Mouse (Mus musculus): Measurements from ENCODE around the gene Fpgs. TPM values are rescaled to one million over a fixed set of nuclear protein-coding genes. Genes with fewer than 3 reads are reported as not detected.

Gene Fpgs
- total and polyA plus RNA-seq, 3 experiments = 40.0 to 73.9 TPM; not detected in 1

- Histone ChIP-seq H3K4me1 (ENCODE audit: control insufficient read depth in 1 of 2, insufficient read depth in 2 of 2, low read length in 2 of 2) (no peaks in the 10 kb centered on the region), H3K4me3 (ENCODE audit: control insufficient read depth in 1 of 2, insufficient read depth in 1 of 2, low read depth in 2 of 2, low read length in 2 of 2) (no peak overlapping the region), H3K9ac (ENCODE audit: control insufficient read depth, low read depth, low read length, poor library complexity, severe bottlenecking) (no peak overlapping the region), H3K36me3 (ENCODE audit: control insufficient read depth in 1 of 2, insufficient read depth in 2 of 2, low read length in 2 of 2) (no peaks in the 10 kb centered on the region), H3K9me3 (replicated peaks; ENCODE audit: insufficient read depth, low read length) (no peaks in the 10 kb centered on the region), H3K27me3 (ENCODE audit: control insufficient read depth in 1 of 2, insufficient read depth in 2 of 2, low read length in 2 of 2) (no peaks in the 10 kb centered on the region), H3K79me2 (ENCODE audit: control insufficient read depth, insufficient read depth, low read length, poor library complexity) (no peaks in the 10 kb centered on the region), H3K27ac (ENCODE audit: control insufficient read depth, low read depth, low read length) (no peak overlapping the region)
- DNase-seq (ENCODE audit: low read depth, low spot score) = peak; percentile 49
- TF ChIP-seq ZC3H11A (IDR thresholded peaks at IDR 0.05; ENCODE audit: low read depth, low read length) (peak; percentile 44; the same call in 1 of the 2 replicates), MEF2A (IDR thresholded peaks at IDR 0.05; ENCODE audit: extremely low read depth, insufficient replicate concordance, low read depth, low read length, poor library complexity, severe bottlenecking) (no peak), MAFK (IDR thresholded peaks at IDR 0.05; ENCODE audit: borderline replicate concordance, low read depth, low read length) (no peak), USF2 (IDR thresholded peaks at IDR 0.05; ENCODE audit: borderline replicate concordance in 1 of 2, insufficient read depth in 1 of 2, low read depth in 1 of 2, low read length in 2 of 2) (no peak), ELF1 (IDR thresholded peaks at IDR 0.05; ENCODE audit: low read depth, low read length) (no peak), TAL1 (IDR thresholded peaks at IDR 0.05; ENCODE audit: low read length) (no peak), KAT2A (conservative IDR thresholded peaks at IDR 0.05; ENCODE audit: low read depth, low read length) (no peak), JUND (IDR thresholded peaks at IDR 0.05; ENCODE audit: low read depth, low read length) (no peak), CTCF (IDR thresholded peaks at IDR 0.05 in 2 of 3, conservative IDR thresholded peaks at IDR 0.05 in 1 of 3; ENCODE audit: control insufficient read depth in 1 of 3, insufficient read depth in 1 of 3, low read depth in 2 of 3, low read length in 3 of 3, poor library complexity in 1 of 3, severe bottlenecking in 1 of 3) (peak; percentile 15 to 57 (median 32); a peak in 4 of 6 replicates), TCF12 (IDR thresholded peaks at IDR 0.05; ENCODE audit: low read depth, low read length) (no peak), RAD21 (IDR thresholded peaks at IDR 0.05; ENCODE audit: low read depth, low read length) (peak; percentile 33), SMC3 (IDR thresholded peaks at IDR 0.05; ENCODE audit: low read depth, low read length) (peak; percentile 56), RCOR1 (IDR thresholded peaks at IDR 0.05; ENCODE audit: low read depth, low read length) (no peak)
These were observed 27.1 kb downstream of the Fpgs start for GRCm38 (mm10) chr2:32676821-32677220.

GRCm38 (mm10) chr2:32673176-32673917 lies 30.6 kb downstream of the Fpgs start:
- Histone ChIP-seq H3K9me3 (replicated peaks; ENCODE audit: insufficient read depth, low read length) (no peaks in the 10 kb centered on the region), H3K79me2 (ENCODE audit: control insufficient read depth, insufficient read depth, low read length, poor library complexity) (no peaks in the 10 kb centered on the region), H3K9ac (ENCODE audit: control insufficient read depth, low read depth, low read length, poor library complexity, severe bottlenecking) (no peak overlapping the region), H3K36me3 (ENCODE audit: control insufficient read depth in 1 of 2, insufficient read depth in 2 of 2, low read length in 2 of 2) (no peaks in the 10 kb centered on the region), H3K27me3 (ENCODE audit: control insufficient read depth in 1 of 2, insufficient read depth in 2 of 2, low read length in 2 of 2) (no peaks in the 10 kb centered on the region), H3K4me3 (ENCODE audit: control insufficient read depth in 1 of 2, insufficient read depth in 1 of 2, low read depth in 2 of 2, low read length in 2 of 2) (no peak overlapping the region), H3K4me1 (ENCODE audit: control insufficient read depth in 1 of 2, insufficient read depth in 2 of 2, low read length in 2 of 2) (no peaks in the 10 kb centered on the region), H3K27ac (ENCODE audit: control insufficient read depth, low read depth, low read length) (no peak overlapping the region)
- DNase-seq (ENCODE audit: low read depth, low spot score) = no peak
- TF ChIP-seq GATA1 (IDR thresholded peaks at IDR 0.05; ENCODE audit: low read depth, low read length) = no peak
- TF ChIP-seq E2F4 (IDR thresholded peaks at IDR 0.05; ENCODE audit: borderline replicate concordance, low read depth, low read length) = no peak
- TF ChIP-seq BHLHE40 (IDR thresholded peaks at IDR 0.05; ENCODE audit: borderline replicate concordance, low read depth, low read length) = no peak
- TF ChIP-seq CTCF (IDR thresholded peaks at IDR 0.05 in 2 of 3, conservative IDR thresholded peaks at IDR 0.05 in 1 of 3; ENCODE audit: control insufficient read depth in 1 of 3, insufficient read depth in 1 of 3, low read depth in 2 of 3, low read length in 3 of 3, poor library complexity in 1 of 3, severe bottlenecking in 1 of 3) = no peak
- no peak for TF ChIP-seq NELFE (IDR thresholded peaks at IDR 0.05; ENCODE audit: low read depth, low read length)
- TF ChIP-seq KAT2A (conservative IDR thresholded peaks at IDR 0.05; ENCODE audit: low read depth, low read length) = no peak
- no peak for TF ChIP-seq ZMIZ1 (IDR thresholded peaks at IDR 0.05; ENCODE audit: low read depth, low read length)
- TF ChIP-seq MEF2A (IDR thresholded peaks at IDR 0.05; ENCODE audit: extremely low read depth, insufficient replicate concordance, low read depth, low read length, poor library complexity, severe bottlenecking) = no peak
- TF ChIP-seq ZNF384 (IDR thresholded peaks at IDR 0.05; ENCODE audit: low read depth, low read length) = no peak
- TF ChIP-seq JUND (IDR thresholded peaks at IDR 0.05; ENCODE audit: low read depth, low read length) = no peak
- no peak for TF ChIP-seq HCFC1 (IDR thresholded peaks at IDR 0.05; ENCODE audit: low read depth, low read length)
- TF ChIP-seq USF2 (IDR thresholded peaks at IDR 0.05; ENCODE audit: borderline replicate concordance in 1 of 2, insufficient read depth in 1 of 2, low read depth in 1 of 2, low read length in 2 of 2) = no peak
- no peak for TF ChIP-seq RAD21 (IDR thresholded peaks at IDR 0.05; ENCODE audit: low read depth, low read length)
- no peak for TF ChIP-seq TAL1 (IDR thresholded peaks at IDR 0.05; ENCODE audit: low read length)

Data from MEL (cell line).